Mouse (Mus musculus): Measurements from ENCODE around the gene F13b.

F13b gene

DNA sequence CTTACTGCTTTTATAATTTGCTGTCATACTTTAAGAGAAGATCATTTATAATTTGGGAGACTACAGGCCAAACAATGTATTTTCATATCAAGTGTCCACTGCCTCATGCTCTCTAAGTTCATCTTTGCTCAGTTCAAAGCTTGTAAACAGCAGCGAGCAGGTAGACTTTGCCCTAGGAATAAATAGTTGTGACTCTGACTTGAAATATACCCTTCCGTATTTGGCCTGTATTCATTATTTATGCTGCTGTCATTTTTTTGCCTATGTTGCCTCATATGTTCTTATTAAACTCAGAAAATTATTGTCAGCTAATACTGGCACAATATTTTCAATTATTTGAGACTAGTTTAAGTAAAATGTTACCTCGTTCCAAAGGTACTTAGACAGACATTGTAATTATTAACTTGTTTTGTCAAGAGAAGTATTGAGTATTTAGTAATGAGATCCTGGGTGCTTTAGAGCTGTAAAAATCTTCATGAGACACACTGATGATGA is at the start of gene F13b:
TSS of gene F13b (plus strand) at position 445 of the 495 bp plus-strand sequence.
- no peak for DNase-seq (ENCODE audit: low spot score in 2 of 2)

DNA sequence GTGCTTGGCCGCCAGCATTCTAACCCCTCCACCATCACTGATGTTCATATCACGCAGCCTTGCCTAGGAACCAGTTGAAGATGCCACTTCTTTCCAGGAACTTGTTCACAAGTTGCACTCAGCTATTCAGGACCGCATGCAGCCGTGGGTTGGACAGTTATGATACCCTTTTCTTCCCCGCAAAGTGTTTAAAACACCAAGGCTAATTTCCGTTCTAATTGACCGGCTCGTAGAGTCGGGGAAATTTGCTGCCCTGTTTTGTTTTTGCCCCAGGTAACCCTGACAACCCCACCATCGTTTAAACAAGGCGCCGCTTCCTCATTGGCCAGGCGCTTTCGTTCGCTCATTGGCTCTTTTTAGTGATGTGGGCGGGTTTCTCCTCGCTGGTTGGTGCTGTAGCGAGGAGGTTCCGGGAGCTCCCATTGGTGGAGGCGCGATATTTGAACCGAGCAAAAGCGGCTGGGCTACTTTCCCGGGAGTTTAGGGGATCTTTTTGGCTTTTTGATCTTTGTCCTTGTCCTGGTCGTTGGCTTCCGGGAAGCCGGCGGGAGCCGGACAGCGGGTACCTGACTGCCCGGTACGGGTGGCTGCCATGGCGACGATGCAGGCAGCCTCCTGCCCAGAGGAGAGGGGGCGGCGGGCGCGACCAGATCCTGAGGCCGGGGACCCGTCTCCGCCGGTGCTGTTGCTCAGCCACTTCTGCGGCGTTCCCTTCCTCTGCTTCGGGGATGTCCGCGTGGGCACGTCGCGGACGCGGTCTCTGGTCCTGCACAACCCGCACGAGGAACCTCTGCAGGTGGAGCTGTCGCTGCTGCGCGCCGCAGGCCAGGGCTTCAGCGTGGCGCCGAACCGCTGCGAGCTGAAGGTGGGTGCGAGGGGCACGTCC is 46.9 kb upstream of the F13b start, which contains the start of gene Aspm:
TSS of gene Aspm (plus strand) at position 433 of the 886 bp plus-strand sequence.
- DNase-seq (ENCODE audit: low spot score in 2 of 2): peak; percentile 66 to 87

DNA sequence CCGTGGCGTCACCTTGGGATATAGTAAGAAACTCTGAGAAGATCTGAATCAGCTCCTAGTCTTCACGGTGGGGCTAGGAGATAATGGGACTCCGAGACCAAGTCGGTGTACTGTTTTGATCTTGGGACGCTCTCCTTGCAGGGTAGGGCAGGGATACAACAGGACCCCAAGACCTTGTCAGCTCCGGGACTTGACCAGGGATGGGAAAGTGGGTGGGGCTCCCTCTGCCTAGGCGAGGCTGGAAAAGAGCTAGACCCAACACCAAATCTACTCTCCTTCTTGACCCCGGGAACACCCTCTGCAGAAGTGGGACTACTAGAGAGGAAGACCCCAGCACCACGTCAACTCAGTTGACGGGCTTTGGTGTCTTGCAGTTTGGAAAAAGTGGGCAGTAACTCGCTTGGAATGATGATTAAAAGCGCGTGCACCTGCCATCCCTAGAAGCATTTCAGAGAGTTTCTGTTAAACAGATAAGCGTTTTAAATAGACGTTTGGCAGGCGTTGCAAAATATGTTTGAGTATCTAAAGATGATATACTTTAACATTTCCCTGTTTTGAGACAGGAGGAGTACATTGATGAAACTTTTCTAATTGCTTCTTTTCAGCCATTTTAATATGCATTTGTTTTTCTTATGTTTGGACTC is 46.2 kb upstream of the F13b start:
- DNase-seq (ENCODE audit: low spot score in 2 of 2): no peak

DNA sequence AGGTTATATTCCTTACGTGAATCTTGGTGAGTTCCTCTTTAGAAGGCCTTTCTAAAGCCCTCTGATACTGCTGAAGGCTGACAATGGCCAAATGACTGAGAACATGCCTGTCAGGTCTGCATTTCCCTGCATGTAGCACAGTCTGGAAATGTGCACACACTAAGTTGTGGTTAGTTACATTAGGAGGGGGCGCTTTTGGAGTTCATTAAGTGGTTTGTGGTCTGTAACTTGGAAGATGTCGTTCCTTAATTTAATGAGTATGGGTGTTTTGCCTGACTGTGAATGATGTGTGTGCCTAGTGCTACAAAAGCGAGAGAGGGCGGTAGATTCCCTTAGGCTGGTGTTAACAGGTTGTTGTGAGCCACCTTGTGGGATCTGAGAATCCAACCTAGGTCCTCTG is 40.7 kb upstream of the F13b start:
- DNase-seq (ENCODE audit: low spot score in 2 of 2): no peak

DNA sequence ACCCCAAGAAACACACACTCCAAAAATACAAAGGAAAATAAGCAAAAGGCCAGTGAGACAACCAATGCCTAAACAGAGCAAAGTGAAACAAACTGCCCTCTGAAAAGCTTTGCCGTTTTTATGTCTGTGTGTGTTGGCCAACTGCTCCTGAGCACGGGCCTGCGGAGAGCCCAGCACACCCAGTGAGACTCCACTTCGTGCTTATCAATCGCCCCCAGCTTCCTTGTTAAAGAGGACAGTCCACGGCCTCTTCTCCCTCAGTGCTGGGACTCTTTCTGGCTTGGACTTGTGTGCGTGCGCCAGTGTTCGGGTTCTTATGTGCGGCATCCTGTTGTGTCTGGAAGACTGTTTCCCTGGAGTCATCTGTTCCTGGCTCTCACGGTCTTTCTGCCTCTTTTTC is 35.6 kb upstream of the F13b start:
- no peak for DNase-seq (ENCODE audit: low spot score in 2 of 2)

DNA sequence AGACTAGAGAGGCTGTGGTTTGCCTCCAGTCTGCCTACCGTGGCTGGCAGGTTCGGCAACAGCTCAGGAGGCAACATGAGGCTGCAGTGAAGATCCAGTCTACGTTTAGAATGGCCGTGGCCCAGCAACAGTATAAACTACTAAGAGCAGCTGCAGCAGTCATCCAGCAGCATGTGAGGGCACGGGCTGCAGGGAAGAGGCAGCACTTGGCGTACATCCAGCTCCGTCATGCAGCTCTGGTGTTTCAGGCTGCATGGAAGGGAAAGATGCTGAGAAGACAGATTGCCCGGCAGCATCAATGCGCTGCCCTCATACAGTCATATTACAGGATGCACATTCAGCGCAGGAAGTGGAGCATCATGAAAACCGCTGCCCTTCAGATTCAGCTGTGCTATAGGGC is 22.6 kb upstream of the F13b start:
- no peak for DNase-seq (ENCODE audit: low spot score in 2 of 2)

DNA sequence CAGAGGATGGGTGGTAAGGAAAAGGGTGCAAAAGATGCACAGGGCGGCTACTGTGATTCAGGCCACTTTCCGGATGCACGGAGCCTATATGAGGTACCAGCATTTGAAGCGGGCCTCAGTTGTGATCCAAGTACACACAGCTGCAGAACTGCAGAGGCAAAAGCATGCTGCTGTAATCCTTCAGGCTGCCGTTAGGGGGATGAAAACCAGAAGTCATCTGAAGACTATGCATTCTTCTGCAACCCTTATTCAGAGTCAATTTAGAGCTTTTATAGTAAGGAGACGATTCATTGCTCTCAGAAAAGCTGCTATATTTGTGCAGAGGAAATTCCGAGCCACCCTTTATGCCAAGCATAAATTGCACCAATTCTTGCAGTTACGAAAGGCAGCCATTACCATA is 21.3 kb upstream of the F13b start:
- peak in 1 of 2 experiments; percentile 14 for DNase-seq (ENCODE audit: low spot score in 2 of 2)

DNA sequence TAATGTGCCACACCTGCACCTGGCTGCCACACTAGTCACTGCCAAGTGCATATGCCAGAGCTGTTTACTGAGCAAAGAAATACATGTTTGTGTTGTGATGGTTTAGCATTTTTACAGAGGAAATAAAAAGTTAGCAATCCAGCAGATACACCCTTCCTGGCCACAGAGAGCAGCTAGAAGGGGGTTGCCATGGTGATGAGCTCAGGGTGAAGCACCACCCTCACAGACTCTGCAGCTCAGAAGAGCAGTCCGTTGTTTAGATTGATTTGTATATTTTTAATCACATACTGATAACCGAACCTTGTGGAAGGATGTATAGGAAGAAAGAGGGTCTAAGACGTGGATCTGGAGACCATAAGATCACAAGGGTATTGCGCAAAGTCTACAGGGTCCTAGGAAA is 20.4 kb upstream of the F13b start:
- DNase-seq (ENCODE audit: low spot score in 2 of 2): no peak

DNA sequence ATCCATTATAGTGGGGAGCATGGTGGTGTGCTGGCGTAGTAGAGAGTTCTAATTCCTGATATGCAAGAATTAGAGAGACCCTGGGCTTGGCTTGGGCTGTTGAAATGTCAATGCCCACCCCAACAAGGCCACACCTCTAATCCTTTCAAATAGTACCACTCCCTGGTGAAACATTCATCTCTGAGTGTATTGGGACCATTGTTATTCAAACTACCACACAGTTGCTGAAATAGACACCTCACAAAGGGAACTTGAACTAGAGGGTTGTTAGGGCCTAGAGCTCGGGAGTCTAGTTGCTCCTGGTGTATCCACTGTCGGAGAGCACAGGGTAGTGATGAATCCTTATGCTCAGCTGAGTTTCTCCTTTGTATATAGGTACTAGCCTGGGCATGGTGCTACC is 6.9 kb upstream of the F13b start:
- DNase-seq (ENCODE audit: low spot score in 2 of 2): no peak

DNA sequence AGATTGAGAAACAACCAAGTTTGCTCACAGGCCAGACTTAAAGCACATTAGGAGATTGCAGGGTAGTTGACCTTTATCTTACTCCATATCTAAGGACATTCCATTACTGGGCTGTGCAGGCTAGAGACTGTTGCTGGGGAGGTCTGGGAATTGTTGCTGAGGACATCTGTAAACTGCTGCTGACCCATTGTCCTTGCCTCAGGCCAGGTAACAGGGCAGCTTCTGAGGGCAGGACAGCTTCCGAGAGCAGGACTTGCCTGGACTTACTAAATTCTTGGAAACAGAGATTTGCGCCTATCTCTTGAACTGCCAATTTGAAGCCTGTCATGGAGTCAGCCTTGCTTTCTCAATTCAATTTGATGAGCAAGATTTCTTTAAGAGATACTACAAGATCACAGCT is 6.1 kb upstream of the F13b start:
- no peak for DNase-seq (ENCODE audit: low spot score in 2 of 2)

DNA sequence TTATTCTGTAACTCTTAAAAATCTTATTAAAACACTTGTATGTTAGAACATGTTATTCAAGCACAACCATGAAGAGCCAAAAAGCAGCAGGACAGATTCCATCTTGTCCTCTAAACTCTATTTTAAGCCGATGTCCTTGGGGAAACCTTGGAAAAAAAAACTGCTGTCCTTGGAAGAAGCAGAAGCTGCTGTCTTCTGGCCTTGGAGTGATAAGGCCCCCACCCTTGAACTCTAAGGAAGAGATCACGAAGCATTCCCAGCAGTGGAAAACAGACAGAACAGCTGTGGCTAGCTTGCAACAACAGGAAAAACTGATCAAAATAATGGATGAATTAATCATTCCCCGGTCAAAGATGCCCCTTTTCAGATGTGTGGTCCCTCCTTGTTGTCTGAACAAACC is 5.3 kb upstream of the F13b start:
- DNase-seq (ENCODE audit: low spot score in 2 of 2): no peak

DNA sequence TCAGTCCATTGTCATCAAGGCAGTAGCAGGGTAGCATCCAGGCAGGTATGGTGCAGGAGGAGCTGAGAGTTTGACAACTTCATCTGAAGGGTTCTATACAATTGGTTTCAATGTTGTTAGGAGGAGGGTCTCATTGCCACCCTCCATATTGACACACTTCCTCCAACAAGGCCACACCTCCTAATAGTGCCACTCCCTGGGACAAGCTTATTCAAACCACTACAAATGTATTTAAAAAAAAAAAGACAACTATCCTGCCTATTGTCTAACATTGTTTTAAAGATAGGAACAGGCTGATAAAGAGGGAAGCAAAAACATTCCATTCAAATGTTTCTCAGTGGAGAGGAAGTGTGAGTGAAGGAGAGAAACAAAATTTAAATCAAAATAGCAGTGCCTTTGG is 1.8 kb upstream of the F13b start:
- no peak for DNase-seq (ENCODE audit: low spot score in 2 of 2)

DNA sequence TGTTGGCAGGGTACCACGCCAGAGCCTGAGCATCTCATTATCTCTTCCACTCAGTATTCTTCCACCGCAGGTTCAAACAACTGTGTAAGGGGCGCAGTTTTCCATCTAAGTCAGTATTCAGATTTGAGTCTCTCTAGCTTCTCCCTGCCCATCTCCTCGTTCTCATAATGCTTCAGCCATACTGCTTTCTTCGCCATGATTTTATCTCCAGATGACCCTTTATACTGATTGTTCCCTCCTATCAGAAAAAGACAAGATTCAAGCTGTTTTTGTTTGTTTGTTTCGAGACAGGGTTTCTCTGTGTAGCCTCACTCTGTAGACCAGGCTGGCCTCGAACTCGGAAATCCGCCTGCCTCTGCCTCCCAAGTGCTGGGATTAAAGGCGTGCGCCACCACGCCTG is 13.1 kb downstream of the F13b start:
- DNase-seq (ENCODE audit: low spot score in 2 of 2): no peak

DNA sequence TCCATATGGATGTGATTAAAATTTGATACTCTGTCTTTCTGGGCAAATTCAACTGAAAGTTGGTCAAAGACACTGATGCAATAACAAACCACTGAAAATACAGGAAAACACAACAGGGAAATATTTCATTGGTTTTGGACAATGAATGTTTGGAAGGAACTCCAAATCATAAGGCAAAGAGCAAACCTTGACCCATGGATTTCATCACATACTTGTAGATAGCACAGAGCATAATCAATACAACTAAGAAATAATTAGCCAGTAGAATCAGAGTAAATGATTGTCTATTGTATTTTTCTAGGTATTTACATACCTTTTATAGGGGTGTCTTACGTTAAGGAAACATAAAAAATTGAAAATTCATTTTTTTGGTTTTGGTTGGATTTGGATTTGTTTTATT is 47.0 kb downstream of the F13b start:
- DNase-seq (ENCODE audit: low spot score in 2 of 2): no peak

DNA sequence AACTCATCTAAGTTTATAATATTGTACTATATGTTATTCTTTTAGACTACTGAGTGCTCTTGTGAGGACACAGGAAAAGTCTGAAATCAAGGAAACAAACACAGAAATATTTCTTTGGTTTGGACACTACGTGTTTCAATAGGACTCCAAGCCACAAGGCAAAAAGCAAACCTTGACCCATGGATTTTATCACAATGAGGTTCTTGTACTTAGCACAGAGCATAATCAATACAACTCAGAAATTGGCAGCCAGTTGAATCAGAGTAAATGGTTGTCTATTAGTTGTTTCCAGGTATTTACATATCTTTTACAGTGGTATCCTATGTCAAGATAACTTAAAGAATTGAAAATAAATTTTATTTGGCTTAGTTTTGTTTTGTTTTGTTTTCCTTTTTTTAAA is 49.8 kb downstream of the F13b start:
- no peak for DNase-seq (ENCODE audit: low spot score in 2 of 2)

DNA sequence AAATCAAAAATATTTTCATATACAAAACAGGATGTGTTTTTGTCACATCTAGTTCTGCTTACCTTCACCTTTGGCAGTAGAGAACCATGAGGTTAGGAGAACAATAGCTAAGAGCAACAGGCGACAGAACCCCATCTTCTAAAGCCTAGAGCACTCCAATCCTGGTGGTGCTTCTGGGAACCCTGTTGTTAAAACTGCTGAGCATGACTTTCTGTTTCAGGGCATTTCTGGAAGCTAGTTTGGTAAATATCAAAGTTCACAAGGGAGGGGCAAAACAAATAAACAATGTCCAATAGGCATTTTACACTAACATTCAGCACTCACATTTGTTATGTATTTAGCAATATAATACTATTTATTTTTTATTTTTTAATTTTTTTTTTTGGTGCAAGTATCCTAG is 58.5 kb downstream of the F13b start, which contains the start of gene Cfhr1:
TSS of gene Cfhr1 (minus strand) at position 249 of the 400 bp plus-strand sequence.
- no peak for DNase-seq (ENCODE audit: low spot score in 2 of 2)
